Mouse (Mus musculus) liver, embryonic 14.5 days (tissue): ENCODE results near the gene Rad51b. TPM values are rescaled to one million over a fixed set of nuclear protein-coding genes. Genes with fewer than 3 reads are reported as not detected.

Experiments used
- ATAC-seq: fragments of 200-750 bp; cut with Nextera tagmentation; 2 replicates; pipeline ENCODE4 v1.8.0; 2017; ENCODE audit warnings: moderate number of reproducible peaks, mild to moderate bottlenecking, moderate library complexity; ENCODE audit not compliant: insufficient read depth
- DNase-seq, 3 experiments: peaks; one replicate each; pipeline ENCODE4 v3.0.0-alpha.2; 2012 to 2013; ENCODE audit warnings: low read depth in 3 of 3, low spot score in 3 of 3
- H3K27ac ChIP-seq: fragments of 300-500 bp; sonication (generic); 2 replicates; pipeline ENCODE4 v1.5.1; 2014; ENCODE audit warnings: moderate library complexity, mild to moderate bottlenecking, control low read depth, inconsistent platforms
- H3K27me3 ChIP-seq: fragments of 300-500 bp; sonication (generic); 2 replicates; pipeline ENCODE4 v1.6.1; 2014; ENCODE audit warnings: mild to moderate bottlenecking, low read length, moderate library complexity; ENCODE audit not compliant: control insufficient read depth, insufficient read depth
- H3K36me3 ChIP-seq: fragments of 300-500 bp; sonication (generic); replicated peaks from 2 replicates; pipeline ENCODE4 v1.6.1; 2014; ENCODE audit warnings: low read depth; ENCODE audit not compliant: control insufficient read depth, insufficient read depth
- H3K4me1 ChIP-seq, 2 experiments: fragments of 200-500 bp in 1 of 2; fragments of 300-500 bp in 1 of 2; sonication (generic) in 1 of 2; replicated peaks; 2 replicates each; pipeline ENCODE4 v1.6.1; 2012 to 2014; ENCODE audit warnings: antibody characterized with exemption in 1 of 2, inconsistent platforms in 1 of 2, low read length in 1 of 2; ENCODE audit not compliant: control insufficient read depth in 2 of 2, insufficient read depth in 2 of 2
- H3K4me2 ChIP-seq: fragments of 300-500 bp; sonication (generic); 2 replicates; pipeline ENCODE4 v1.6.1; 2014; ENCODE audit warnings: low read depth, mild to moderate bottlenecking, control low read depth, moderate library complexity
- H3K4me3 ChIP-seq, 2 experiments: fragments of 200-500 bp in 1 of 2; fragments of 300-500 bp in 1 of 2; sonication (generic) in 1 of 2; 2 replicates each; pipeline ENCODE4 v1.5.1; 2012 to 2014; ENCODE audit warnings: low read depth in 2 of 2, low read length in 2 of 2, mild to moderate bottlenecking in 2 of 2, control low read depth in 1 of 2, inconsistent platforms in 1 of 2, moderate library complexity in 1 of 2; ENCODE audit not compliant: insufficient read depth in 1 of 2
- H3K9ac ChIP-seq: fragments of 300-500 bp; sonication (generic); replicated peaks from 2 replicates; pipeline ENCODE4 v1.6.1; 2014; ENCODE audit warnings: mild to moderate bottlenecking, control low read depth, moderate library complexity
- H3K9me3 ChIP-seq: fragments of 300-500 bp; sonication (generic); 2 replicates; pipeline ENCODE4 v1.6.1; 2016; ENCODE audit warnings: low read length, mixed read lengths; ENCODE audit not compliant: control insufficient read depth
- CTCF ChIP-seq: IDR thresholded peaks from 2 replicates; pipeline ENCODE4 v1.5.1; 2016; ENCODE audit warnings: antibody characterized with exemption, low read depth, control low read depth
- EP300 ChIP-seq: IDR thresholded peaks from 2 replicates; pipeline ENCODE4 v1.6.1; 2016; ENCODE audit warnings: antibody characterized with exemption, low read depth
- WGBS: fragments of 180-500 bp; shearing (Covaris S2); extraction: QIAGEN DNeasy Blood & Tissue Kit; methylation state at CpG from one replicate; pipeline ENCODE4 v1.1.7; 2014; ENCODE audit not compliant: insufficient replicate concordance; 5-methylcytosine and 5-hydroxymethylcytosine counted together
- polyA plus RNA-seq, 2 experiments: library from polyadenylated mRNA; depleted of rRNA in 1 of 2; stranded (reverse) in 1 of 2; unstranded in 1 of 2; fragments of >200 nt; fragmentation: Nextera tagmentation in 1 of 2; extraction: Ambion mirVana in 1 of 2; gene quantifications; 2 replicates each; pipeline versions ENCODE4 v1.2.1 to v1.2.3; 2012 to 2014

Gene Rad51b
- polyA plus RNA-seq, 2 experiments = 2.3 to 5.1 TPM

DNA sequence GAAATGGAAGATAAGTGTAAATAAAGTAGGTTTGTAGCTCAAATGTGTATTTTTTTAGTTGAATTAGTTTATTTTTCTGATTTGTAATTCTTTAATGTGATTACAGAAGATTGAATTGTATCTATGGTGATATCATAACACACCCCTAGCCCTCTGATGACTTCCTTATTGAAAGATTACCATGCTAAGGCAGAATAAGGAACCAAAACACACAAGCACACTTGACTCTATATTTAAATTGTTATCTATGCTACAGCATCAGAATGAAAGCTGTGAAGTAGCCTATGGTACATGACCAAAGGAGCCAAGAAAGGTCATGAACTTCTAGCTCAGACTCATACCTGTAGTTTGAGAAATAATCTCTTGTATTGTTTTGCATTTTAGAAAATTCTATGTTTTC, 427.8 kb downstream of the Rad51b start:
- no peak for DNase-seq
- Histone ChIP-seq H3K4me2 (no peak overlapping the region), H3K9ac (no peak overlapping the region)

GRCm38 (mm10) chr12:79725711-79726110, 428.6 kb downstream of the Rad51b start:
- Histone ChIP-seq H3K4me1 (peaks cover 0 to 3% of the 10 kb centered on the region in 2 experiments; a peak in 1 of 4 replicates), H3K4me2 (no peak overlapping the region), H3K27me3 (no peaks in the 10 kb centered on the region), H3K9me3 (no peaks in the 10 kb centered on the region; the same call in 1 of the 2 replicates), H3K27ac (no peak overlapping the region), H3K36me3 (no peaks in the 10 kb centered on the region), H3K9ac (no peak overlapping the region), H3K4me3 (no peak overlapping the region)
- ATAC-seq = no peak
- TF ChIP-seq EP300 (no peak), CTCF (no peak)
- no peak for DNase-seq

More for the DNA sequence above, 427.8 kb downstream of the Rad51b start:
- Histone ChIP-seq H3K27ac (no peak overlapping the region), H3K27me3 (no peaks in the 10 kb centered on the region), H3K4me1 (no peaks in the 10 kb centered on the region), H3K4me3 (no peak overlapping the region), H3K9me3 (no peaks in the 10 kb centered on the region; the same call in 1 of the 2 replicates), H3K36me3 (no peaks in the 10 kb centered on the region)
- no peak for ATAC-seq
- TF ChIP-seq CTCF = no peak
- no peak for TF ChIP-seq EP300

DNA sequence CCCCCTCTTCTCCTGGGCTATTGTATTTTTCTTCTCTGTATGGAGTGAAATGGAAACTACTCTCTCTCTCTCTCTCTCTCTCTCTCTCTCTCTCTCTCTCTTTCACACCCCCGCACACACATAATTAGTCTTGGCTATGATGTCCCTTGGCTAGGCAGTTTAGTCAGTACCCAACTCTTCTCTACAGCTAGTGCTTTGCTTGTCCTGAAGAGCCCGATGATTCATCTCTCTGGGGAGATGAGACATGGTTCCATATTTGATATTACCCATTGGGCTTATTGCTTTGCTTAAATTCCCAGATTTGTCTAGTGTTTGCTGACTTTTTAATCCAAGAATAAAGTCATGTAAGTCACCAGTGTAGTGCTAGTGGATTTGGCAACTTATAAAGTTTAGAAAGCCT, 429.0 kb downstream of the Rad51b start:
- peaks cover 0 to 3% of the 10 kb centered on the region in 2 experiments; a peak in 1 of 4 replicates for H3K4me1 ChIP-seq
- no peak for ATAC-seq
- no peak overlapping the region for H3K27ac ChIP-seq
- no peak overlapping the region for H3K4me2 ChIP-seq
- no peak overlapping the region for H3K4me3 ChIP-seq
- H3K27me3 ChIP-seq = no peaks in the 10 kb centered on the region
- H3K9me3 ChIP-seq = no peaks in the 10 kb centered on the region; the same call in 1 of the 2 replicates
- WGBS = 60% methylated on average over 2 of the region's 2 CpGs
- TF ChIP-seq CTCF = no peak
- TF ChIP-seq EP300 = no peak
- DNase-seq = no peak
- H3K9ac ChIP-seq = no peak overlapping the region
- H3K36me3 ChIP-seq = no peaks in the 10 kb centered on the region

DNA sequence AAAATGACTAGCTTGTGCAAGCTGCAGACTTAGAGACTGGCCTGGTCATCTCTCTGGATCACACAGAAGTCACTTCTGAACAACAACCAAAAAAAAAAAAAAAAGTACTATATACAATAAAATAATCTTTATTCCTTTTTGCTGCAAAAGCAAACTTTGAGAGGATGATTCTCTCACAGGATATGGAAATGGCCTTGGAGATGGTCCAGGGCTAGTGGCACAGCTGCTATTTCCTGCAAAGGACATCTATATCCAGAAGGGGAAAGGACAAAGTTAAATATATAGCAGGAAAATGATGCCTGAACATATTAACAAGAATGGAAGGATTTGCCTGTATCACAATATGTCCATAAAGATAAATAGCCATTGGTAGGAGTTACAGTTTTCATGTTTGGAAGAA, 429.9 kb downstream of the Rad51b start:
- TF ChIP-seq EP300 = no peak
- no peaks in the 10 kb centered on the region for H3K36me3 ChIP-seq
- DNase-seq (no peak), ATAC-seq (no peak)
- H3K9ac ChIP-seq = no peak overlapping the region
- no peaks in the 10 kb centered on the region; the same call in 1 of the 2 replicates for H3K9me3 ChIP-seq
- peaks cover 0 to 3% of the 10 kb centered on the region in 2 experiments; a peak in 1 of 4 replicates for H3K4me1 ChIP-seq
- H3K27ac ChIP-seq = no peak overlapping the region
- no peak overlapping the region for H3K4me2 ChIP-seq
- no peaks in the 10 kb centered on the region for H3K27me3 ChIP-seq
- H3K4me3 ChIP-seq = no peak overlapping the region

GRCm38 (mm10) chr12:79729926-79730506, 432.9 kb downstream of the Rad51b start:
- no peak for TF ChIP-seq CTCF
- TF ChIP-seq EP300 = no peak
- H3K9me3 ChIP-seq = no peaks in the 10 kb centered on the region; the same call in 1 of the 2 replicates
- no peak overlapping the region for H3K9ac ChIP-seq
- no peak overlapping the region for H3K4me2 ChIP-seq
- no peak overlapping the region for H3K4me3 ChIP-seq
- DNase-seq (no peak), ATAC-seq (no peak)
- WGBS = 61% methylated on average over 5 of the region's 5 CpGs
- no peak overlapping the region for H3K27ac ChIP-seq
- peaks cover 7 to 10% of the 10 kb centered on the region in 2 experiments; a peak in 3 of 4 replicates for H3K4me1 ChIP-seq
- no peaks in the 10 kb centered on the region for H3K27me3 ChIP-seq
- H3K36me3 ChIP-seq = no peaks in the 10 kb centered on the region
